ENCODE assay signal across 9 mouse cellular contexts in the genomic region with DNA sequence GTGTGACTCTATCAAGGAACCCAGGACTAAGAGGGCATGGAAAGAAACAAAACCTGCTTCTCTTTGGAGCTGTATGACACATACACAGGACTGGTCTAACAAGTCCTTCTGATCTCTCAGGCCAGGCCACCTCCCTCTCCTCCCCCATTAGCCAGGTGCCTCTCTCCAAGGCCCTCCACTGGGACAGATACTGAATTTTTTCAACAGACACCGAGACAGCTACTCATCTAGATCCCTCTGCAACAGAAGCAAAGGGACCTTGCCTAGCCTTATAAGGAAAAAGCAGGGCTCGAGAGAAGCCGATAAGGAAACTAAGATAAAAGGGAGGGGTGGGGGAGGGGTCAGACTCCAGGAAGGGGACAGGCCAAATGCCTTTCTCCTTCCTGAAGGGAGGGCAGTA. TPM values are rescaled to one million over a fixed set of nuclear protein-coding genes. Genes with fewer than 3 reads are reported as not detected.
DNase-seq lines count a peak whose midpoint lies in the region; ATAC-seq and TF ChIP-seq lines count a peak whose summit lies in the region.
"Had no signal": no experiment of that assay in that cellular context is flagged by ENCODE, and none has a peak within 500 bp of the region (broad histone marks: within the 10 kb centered on the region; RNA-seq: fewer than 3 reads in every experiment).

No protein-coding gene starts in this region.

- TF ChIP-seq CTCF in spleen, adult 2 months (IDR thresholded peaks at IDR 0.05; ENCODE audit: extremely low read depth, insufficient read depth, insufficient read length, insufficient replicate concordance) = no peak

- peaks cover 8% of the 10 kb centered on the region; the same call in 1 of the 2 replicates for H3K4me1 ChIP-seq in spleen, adult 2 months (ENCODE audit: control insufficient read depth, insufficient read depth, insufficient read length)
- H3K4me1 ChIP-seq in stomach, embryonic 15.5 days = peaks cover 34% of the 10 kb centered on the region

- peak; percentile 63 to 88 for DNase-seq in adrenal gland, adult (ENCODE audit: inconsistent age in 2 of 2, low spot score in 1 of 2)
- DNase-seq in adrenal gland, postnatal 4 days (ENCODE audit: low spot score in 2 of 2) = no peak
- no peak for DNase-seq in spleen, adult 2 months (ENCODE audit: low read depth in 1 of 2, low spot score in 2 of 2)
- no peak for DNase-seq in spleen, adult 12 weeks (ENCODE audit: low spot score)
- DNase-seq in kidney, postnatal 10 days = peak; percentile 40
- DNase-seq in frontal cortex, postnatal 10 days (ENCODE audit: low spot score in 2 of 2) = no peak
- no peak for DNase-seq in cerebellum, adult 9-10 months

- H3K9me3 ChIP-seq in stomach, embryonic 15.5 days = no peaks in the 10 kb centered on the region

- H3K27me3 ChIP-seq in spleen, adult 2 months (ENCODE audit: control insufficient read depth, insufficient read depth, low read length) = no peaks in the 10 kb centered on the region
- H3K27me3 ChIP-seq in stomach, embryonic 15.5 days (replicated peaks) = no peaks in the 10 kb centered on the region

- 14% methylated on average over 3 of the region's 3 CpGs for WGBS in spleen, adult 2 months
- 13% methylated on average over 3 of the region's 3 CpGs for WGBS in stomach, embryonic 15.5 days

- H3K4me3 ChIP-seq in spleen, adult 2 months (ENCODE audit: extremely low read depth, insufficient read depth, insufficient read length) = no peak overlapping the region
- 0 out of 2 replicates have a peak overlapping the region, but pooled peaks have one; percentile 2 for H3K4me3 ChIP-seq in stomach, embryonic 15.5 days (replicated peaks)

- peak; percentile 73 for ATAC-seq in stomach, embryonic 15.5 days (ENCODE audit: insufficient read depth, low FRiP score, low read depth)

- no peaks in the 10 kb centered on the region for H3K36me3 ChIP-seq in spleen, adult 2 months (ENCODE audit: control insufficient read depth, insufficient read depth, low read length)
- no peaks in the 10 kb centered on the region for H3K36me3 ChIP-seq in stomach, embryonic 15.5 days

- H3K4me2 ChIP-seq in stomach, embryonic 15.5 days = peak overlapping the region; percentile 19; the same call in 1 of the 2 replicates

- peak overlapping the region; percentile 87 for H3K27ac ChIP-seq in spleen, adult 2 months (ENCODE audit: insufficient read depth, low read length)
- H3K27ac ChIP-seq in stomach, embryonic 15.5 days = peak overlapping the region; percentile 85

- H3K9ac ChIP-seq in stomach, embryonic 15.5 days = no peak overlapping the region

- TF ChIP-seq POLR2A in spleen, adult 2 months (IDR thresholded peaks at IDR 0.05; ENCODE audit: low read depth, low read length) = no peak

RNA-seq across cellular contexts. Expression of a gene that starts 17.6 kb away (rescaled TPM):
- 100 to 1,000 TPM; 157 to 165 TPM for total RNA-seq in adrenal gland, postnatal 4 days (2021)
- polyA plus RNA-seq in spleen, adult 2 months (2012; rRNA removed) = 12.3 and 14.7 TPM in 2 replicates
- polyA plus RNA-seq in stomach, embryonic 15.5 days (2015; fragmentation: Nextera tagmentation; extraction: Ambion mirVana) = 60.0 and 71.9 TPM in 2 replicates

RNA-seq across cellular contexts. Expression of a gene that starts 25.9 kb away (rescaled TPM):
- total RNA-seq in adrenal gland, postnatal 4 days (2021) = under 1 TPM; 0.22 to 0.42 TPM
- not detected in 2 replicates for polyA plus RNA-seq in spleen, adult 2 months (2012; rRNA removed)
- 0.18 and 0.22 TPM in 2 replicates for polyA plus RNA-seq in stomach, embryonic 15.5 days (2015; fragmentation: Nextera tagmentation; extraction: Ambion mirVana)
- polyA plus RNA-seq: gonadal fat pad, adult 2 months had no signal

RNA-seq across cellular contexts. Expression of a gene that starts 37.6 kb away (rescaled TPM):
- total RNA-seq in adrenal gland, postnatal 4 days (2021) = 10 to 100 TPM; 87.7 to 89.0 TPM
- polyA plus RNA-seq in spleen, adult 2 months (2012; rRNA removed) = 52.6 and 76.8 TPM in 2 replicates
- 221 and 237 TPM in 2 replicates for polyA plus RNA-seq in stomach, embryonic 15.5 days (2015; fragmentation: Nextera tagmentation; extraction: Ambion mirVana)

RNA-seq across cellular contexts. Expression of a gene that starts 44.8 kb away (rescaled TPM):
- not detected for total RNA-seq in adrenal gland, postnatal 4 days (2021)
- not detected in 2 replicates for polyA plus RNA-seq in spleen, adult 2 months (2012; rRNA removed)
- polyA plus RNA-seq in stomach, embryonic 15.5 days (2015; fragmentation: Nextera tagmentation; extraction: Ambion mirVana) = not detected in 2 replicates
- polyA plus RNA-seq: gonadal fat pad, adult 2 months had no signal

RNA-seq across cellular contexts. Expression of a gene that starts 45.2 kb away (rescaled TPM):
- 10 to 100 TPM; 26.7 to 28.6 TPM for total RNA-seq in adrenal gland, postnatal 4 days (2021)
- polyA plus RNA-seq in spleen, adult 2 months (2012; rRNA removed) = 4.9 and 5.0 TPM in 2 replicates
- polyA plus RNA-seq in stomach, embryonic 15.5 days (2015; fragmentation: Nextera tagmentation; extraction: Ambion mirVana) = 31.1 and 34.5 TPM in 2 replicates

Comparison
In these comparisons a context has a peak if more than half of its experiments do, and no peak if none do; other contexts are left out.
1. DNase-seq: peak in adrenal gland, adult (2 of 2) and kidney, postnatal 10 days (single experiment); none in adrenal gland, postnatal 4 days (0 of 2), spleen, adult 2 months (0 of 2), spleen, adult 12 weeks (single experiment), frontal cortex, postnatal 10 days (0 of 2) and cerebellum, adult 9-10 months (single experiment).